Mouse (Mus musculus) T-helper 17 cell (primary cell): ENCODE measurements around the gene Zfp59.
"Not testable (repeated sequence)": the region's sequence is repeated elsewhere in the genome, so short reads cannot be mapped to it uniquely, and the experiment has no call there.

Experiments
- in situ Hi-C, 2 experiments: fragments of 300-600 bp; cut with MboI, MseI; formaldehyde crosslinking; loops; 1 replicate in 1 of 2; 2 replicates in 1 of 2; pipeline ENCODE4 v1.15.1; 2025; ENCODE audit warnings: high pct_unique_total_duplicates in 2 of 2

The Zfp59 gene

GRCm38 (mm10) chr7:27838323-27839249 lies at the start of gene Zfp59:
TSS of gene Zfp59 (plus strand) at chr7:27838607.
- in situ Hi-C loops = loop anchor here in 1 of 2 experiments (5.0 kb wide), 2 partner anchors 36 to 94 kb away; no protein-coding TSS in a partner anchor

GRCm38 (mm10) chr7:27789306-27789705 lies 49.1 kb upstream of the Zfp59 start:
- in situ Hi-C loops = no loop called here

GRCm38 (mm10) chr7:27793865-27794264 lies 44.5 kb upstream of the Zfp59 start:
- in situ Hi-C loops = not testable (repeated sequence)

- in situ Hi-C loops = no loop called here
Observed at GRCm38 (mm10) chr7:27794566-27794965, 43.8 kb upstream of the Zfp59 start.

GRCm38 (mm10) chr7:27797906-27798811 lies 40.2 kb upstream of the Zfp59 start:
- in situ Hi-C loops = no loop called here

- in situ Hi-C loops = loop anchor here in 1 of 2 experiments (5.0 kb wide), 1 partner anchor 36 kb away; the partner anchor contains the start of gene Zfp59
Observed at GRCm38 (mm10) chr7:27801137-27801536, 37.3 kb upstream of the Zfp59 start.

- in situ Hi-C loops = loop anchor here in 1 of 2 experiments (5.0 kb wide), 1 partner anchor 34 kb away; the partner anchor contains the start of gene Zfp59
Observed at GRCm38 (mm10) chr7:27802986-27803385, 35.4 kb upstream of the Zfp59 start.

GRCm38 (mm10) chr7:27804297-27805030 lies 33.9 kb upstream of the Zfp59 start:
- in situ Hi-C loops = loop anchor here in 1 of 2 experiments (5.0 kb wide), 1 partner anchor 33 kb away; the partner anchor contains the start of gene Zfp59

GRCm38 (mm10) chr7:27806896-27807295 lies 31.5 kb upstream of the Zfp59 start, which contains the start of gene Zfp626:
TSS of gene Zfp626 (plus strand) at chr7:27807196.
- in situ Hi-C loops = not testable (repeated sequence)

- in situ Hi-C loops = not testable (repeated sequence)
Observed at GRCm38 (mm10) chr7:27807305-27807704, 31.1 kb upstream of the Zfp59 start.

- in situ Hi-C loops = no loop called here
Observed at GRCm38 (mm10) chr7:27818526-27819110, 19.8 kb upstream of the Zfp59 start.

- in situ Hi-C loops = no loop called here
Observed at GRCm38 (mm10) chr7:27822611-27823010, 15.8 kb upstream of the Zfp59 start.

- in situ Hi-C loops = no loop called here
Observed at GRCm38 (mm10) chr7:27834131-27834530, 4.3 kb upstream of the Zfp59 start.

GRCm38 (mm10) chr7:27837896-27838295 lies 511 bp upstream of the Zfp59 start:
- in situ Hi-C loops = loop anchor here in 1 of 2 experiments (5.0 kb wide), 2 partner anchors 36 to 94 kb away; no protein-coding TSS in a partner anchor

- in situ Hi-C loops = loop anchor here in 1 of 2 experiments (5.0 kb wide), 2 partner anchors 37 to 93 kb away; no protein-coding TSS in a partner anchor
Observed at GRCm38 (mm10) chr7:27839596-27839995, 1.2 kb downstream of the Zfp59 start.

- in situ Hi-C loops = no loop called here
Observed at GRCm38 (mm10) chr7:27840104-27840503, 1.7 kb downstream of the Zfp59 start.

- in situ Hi-C loops = no loop called here
Observed at GRCm38 (mm10) chr7:27857227-27857626, 18.8 kb downstream of the Zfp59 start, which contains the start of gene Zfp607a. TSS of gene Zfp607a (plus strand) at chr7:27857527.

GRCm38 (mm10) chr7:27859301-27860251 lies 21.2 kb downstream of the Zfp59 start:
- in situ Hi-C loops = loop anchor here (5.0 kb wide), 1 partner anchor 68 kb away; the partner anchor contains the start of gene Zfp974 (in 2 of the 2)
